Mouse (Mus musculus) telencephalon, adult 2 months (tissue): ENCODE data around the gene Nox3.

Experiments
- DNase-seq: peaks from one replicate; pipeline ENCODE4 v3.0.0-alpha.2; 2011; ENCODE audit warnings: low read depth, low spot score

Nox3 gene

GRCm38 (mm10) chr17:3610307-3610754, 85.7 kb downstream of the Nox3 start:
- DNase-seq = no peak

- DNase-seq = peak; percentile 72
These were observed 92.9 kb downstream of the Nox3 start for GRCm38 (mm10) chr17:3602954-3603672.

GRCm38 (mm10) chr17:3598393-3598792, 97.7 kb downstream of the Nox3 start:
- DNase-seq = no peak

GRCm38 (mm10) chr17:3597866-3598265, 98.2 kb downstream of the Nox3 start:
- DNase-seq = no peak

- DNase-seq = no peak
These were observed 98.9 kb downstream of the Nox3 start for GRCm38 (mm10) chr17:3597130-3597529.
